Mouse (Mus musculus): Measurements from ENCODE around the gene Tbc1d4.

DNA sequence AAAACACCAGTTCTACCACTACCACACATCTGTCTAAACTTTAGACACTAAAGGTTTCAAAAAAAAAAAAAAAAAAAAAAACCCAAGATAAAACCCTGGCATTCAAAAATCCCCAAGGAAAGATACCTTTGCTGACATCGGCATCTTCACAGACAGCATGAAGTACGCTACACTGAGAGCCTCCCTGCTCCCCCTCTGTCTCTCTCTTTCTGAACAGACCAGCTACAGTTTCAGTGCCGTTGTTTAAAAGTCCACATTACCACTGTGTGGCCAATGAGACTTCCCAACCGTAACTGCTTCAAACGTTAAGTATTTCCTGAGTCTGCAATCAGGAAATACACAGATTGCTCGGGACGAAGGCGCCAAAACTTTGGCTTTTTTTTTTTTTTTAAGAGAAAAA, 97.6 kb downstream of the Tbc1d4 start:
- no peak for TF ChIP-seq MAZ (IDR thresholded peaks at IDR 0.05; ENCODE audit: low read depth, low read length)
- TF ChIP-seq TCF12 (IDR thresholded peaks at IDR 0.05; ENCODE audit: low read depth, low read length), result no peak
- TF ChIP-seq CTCF (conservative IDR thresholded peaks at IDR 0.05 in 1 of 2, IDR thresholded peaks at IDR 0.05 in 1 of 2; ENCODE audit: low read depth in 2 of 2, low read length in 2 of 2), result no peak
- TF ChIP-seq NRF1 (IDR thresholded peaks at IDR 0.05; ENCODE audit: low read depth, low read length), result no peak
- TF ChIP-seq NELFE (IDR thresholded peaks at IDR 0.05; ENCODE audit: low read depth, low read length), result no peak
- TF ChIP-seq ZC3H11A (IDR thresholded peaks at IDR 0.05; ENCODE audit: low read depth, low read length), result no peak

All from CH12.LX (cell line).